Mouse (Mus musculus): ENCODE measurements around the gene Fam69b. TPM values are rescaled to one million over a fixed set of nuclear protein-coding genes. Genes with fewer than 3 reads are reported as not detected.

Gene Fam69b
- total RNA-seq, 1 experiment from 2014 or later, result not detected

DNA sequence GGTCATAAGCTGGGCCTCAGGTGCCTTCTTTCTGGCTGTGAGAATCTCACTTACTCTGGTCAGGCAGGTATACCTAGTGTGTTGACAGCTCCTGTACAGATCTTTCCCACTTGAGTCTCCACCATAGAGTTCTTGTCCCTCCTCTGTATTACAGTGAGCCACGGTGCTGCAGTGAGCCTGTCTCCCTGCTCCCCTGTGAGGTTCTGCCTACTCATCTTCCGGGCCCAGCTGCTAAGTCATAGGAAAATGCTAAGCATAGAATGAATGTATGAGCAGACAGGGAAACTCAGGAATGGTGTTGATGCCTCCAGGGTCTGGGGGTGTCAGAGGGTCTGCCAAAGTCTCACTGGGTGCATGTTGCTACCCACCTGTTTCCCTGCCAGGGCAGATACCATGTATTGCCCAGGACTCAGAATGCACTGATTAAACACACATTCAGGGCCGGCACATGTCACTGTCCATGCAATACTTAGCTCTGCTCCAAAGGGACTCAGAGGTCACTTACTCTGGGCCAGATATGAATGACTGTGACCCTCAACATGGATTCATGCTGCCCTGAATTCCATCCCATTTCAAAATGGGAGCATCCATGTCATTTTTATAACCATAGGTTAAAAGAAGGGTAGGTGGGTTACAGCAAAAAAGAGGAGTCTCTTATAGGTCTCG, 12.7 kb upstream of the Fam69b start:
- no peak for ATAC-seq (replicated peaks; ENCODE audit: insufficient number of reproducible peaks, low FRiP score, low TSS enrichment, poor library complexity, severe bottlenecking)

DNA sequence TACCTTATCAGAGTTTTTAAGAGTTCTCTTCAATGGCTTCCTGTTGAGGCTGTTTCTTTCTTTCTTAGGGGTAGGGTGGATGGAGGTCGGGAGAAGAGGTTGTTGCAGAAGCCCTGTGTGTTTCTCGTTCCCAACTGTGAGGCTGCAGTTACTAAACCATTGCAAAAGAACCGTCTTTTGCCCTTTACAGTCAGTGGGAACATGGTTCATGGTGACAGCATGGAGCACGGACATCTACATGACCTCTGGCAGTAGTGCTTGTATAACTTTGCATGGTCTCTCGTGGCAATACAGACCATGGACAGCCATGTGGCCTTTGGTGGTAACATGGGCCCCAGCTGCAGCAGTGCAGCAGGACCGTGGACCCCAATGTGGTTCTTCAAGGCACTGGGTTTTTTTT, 10.9 kb upstream of the Fam69b start:
- ATAC-seq (replicated peaks; ENCODE audit: insufficient number of reproducible peaks, low FRiP score, low TSS enrichment, poor library complexity, severe bottlenecking), result no peak

DNA sequence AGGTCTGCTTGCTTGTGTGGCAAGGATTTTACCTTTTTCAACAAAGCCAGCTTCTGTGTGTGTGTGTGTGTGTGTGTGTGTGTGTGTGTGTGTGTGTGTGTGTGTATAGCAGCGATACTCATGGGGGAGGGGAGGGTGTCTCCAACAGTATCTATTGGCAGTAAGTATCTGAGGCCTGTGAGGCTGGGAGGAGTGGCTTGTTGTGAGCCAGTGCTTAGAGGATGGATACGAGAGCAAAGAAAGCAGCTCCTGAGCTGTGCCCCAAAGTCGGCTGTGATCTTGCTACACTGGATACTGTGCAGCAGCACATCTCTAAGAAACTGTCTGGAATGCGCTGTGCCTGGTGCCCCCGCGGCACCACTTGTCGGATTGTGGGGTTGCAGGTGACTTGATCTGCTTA, 10.3 kb upstream of the Fam69b start:
- ATAC-seq (replicated peaks; ENCODE audit: insufficient number of reproducible peaks, low FRiP score, low TSS enrichment, poor library complexity, severe bottlenecking), result no peak

DNA sequence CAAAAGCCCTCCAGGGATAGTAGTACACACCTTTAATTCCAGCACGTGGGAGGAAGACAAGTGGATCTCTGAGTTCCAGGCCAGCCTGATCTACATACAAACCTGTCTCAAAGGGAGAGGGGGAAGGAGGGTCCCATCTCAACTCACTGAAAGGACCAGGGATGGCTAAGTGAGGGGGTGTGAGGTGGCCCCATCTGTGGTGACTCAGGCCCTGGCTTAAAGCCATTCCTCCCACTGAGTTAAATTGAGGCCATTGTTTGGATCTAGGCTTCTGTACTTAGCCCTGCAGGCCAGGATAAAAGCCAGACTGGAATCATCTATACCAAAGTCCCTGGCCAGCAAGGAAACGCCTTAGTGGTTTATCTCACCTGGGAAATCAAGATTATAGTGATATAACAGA, 7.0 kb upstream of the Fam69b start:
- ATAC-seq (replicated peaks; ENCODE audit: insufficient number of reproducible peaks, low FRiP score, low TSS enrichment, poor library complexity, severe bottlenecking), result no peak

DNA sequence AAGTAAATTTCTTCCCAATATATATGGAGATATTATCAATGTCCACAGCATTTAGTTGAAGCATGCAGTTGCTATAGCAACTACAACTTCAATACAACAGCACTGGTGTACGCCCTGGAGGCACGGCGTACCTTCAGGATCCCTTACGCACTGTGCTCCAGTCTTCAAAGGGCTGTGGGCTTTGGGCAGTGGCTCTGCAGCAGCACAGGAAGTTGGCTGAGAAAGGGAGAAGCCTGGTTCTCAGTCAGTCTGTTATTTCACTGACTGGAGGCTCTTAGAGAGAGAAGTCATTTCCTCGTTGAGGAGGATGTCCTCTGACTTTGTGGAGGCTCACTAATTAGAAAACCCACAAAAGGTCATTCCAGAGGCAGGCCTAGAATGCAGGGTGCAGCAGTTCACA, 5.3 kb upstream of the Fam69b start:
- peak; percentile 51 for ATAC-seq (replicated peaks; ENCODE audit: insufficient number of reproducible peaks, low FRiP score, low TSS enrichment, poor library complexity, severe bottlenecking)

DNA sequence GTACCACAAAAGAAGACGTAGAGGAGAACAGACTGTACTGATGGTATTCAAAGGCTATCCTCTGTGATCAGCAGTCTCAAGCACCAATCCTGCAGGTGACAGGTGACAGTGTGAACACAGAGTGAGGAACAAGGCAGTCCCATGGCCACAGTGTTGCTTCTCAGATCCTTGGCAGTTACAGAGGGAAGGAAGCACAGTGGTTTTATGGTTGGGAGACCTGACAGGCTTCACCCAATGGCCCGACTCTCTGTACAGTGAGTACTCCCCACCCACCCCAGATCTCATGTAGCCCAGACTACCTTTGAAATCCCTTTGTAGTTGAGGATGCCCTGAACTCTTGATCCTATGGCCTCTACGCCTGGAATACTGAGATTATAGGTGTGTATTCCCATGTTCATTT, 2.8 kb upstream of the Fam69b start:
- ATAC-seq (replicated peaks; ENCODE audit: insufficient number of reproducible peaks, low FRiP score, low TSS enrichment, poor library complexity, severe bottlenecking), result no peak

DNA sequence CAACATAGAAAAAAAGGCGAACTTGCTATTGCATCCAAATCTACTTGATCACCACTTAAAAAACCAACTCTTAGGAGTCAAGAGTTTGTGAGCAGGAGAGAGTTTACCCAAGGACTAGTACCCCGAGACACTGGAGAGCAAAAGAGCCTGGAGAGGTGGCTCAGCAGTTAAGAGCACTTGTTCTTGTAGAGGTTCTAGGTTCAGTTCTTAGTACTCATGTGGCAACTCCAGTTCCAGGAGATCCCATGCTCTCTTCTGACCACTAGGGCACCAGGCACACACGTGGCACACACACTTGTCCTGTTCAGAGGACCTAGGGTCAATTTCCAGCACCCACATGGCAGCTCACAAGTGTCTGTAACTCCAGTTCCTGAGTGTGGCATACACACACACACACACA, 2.2 kb upstream of the Fam69b start:
- no peak for ATAC-seq (replicated peaks; ENCODE audit: insufficient number of reproducible peaks, low FRiP score, low TSS enrichment, poor library complexity, severe bottlenecking)

DNA sequence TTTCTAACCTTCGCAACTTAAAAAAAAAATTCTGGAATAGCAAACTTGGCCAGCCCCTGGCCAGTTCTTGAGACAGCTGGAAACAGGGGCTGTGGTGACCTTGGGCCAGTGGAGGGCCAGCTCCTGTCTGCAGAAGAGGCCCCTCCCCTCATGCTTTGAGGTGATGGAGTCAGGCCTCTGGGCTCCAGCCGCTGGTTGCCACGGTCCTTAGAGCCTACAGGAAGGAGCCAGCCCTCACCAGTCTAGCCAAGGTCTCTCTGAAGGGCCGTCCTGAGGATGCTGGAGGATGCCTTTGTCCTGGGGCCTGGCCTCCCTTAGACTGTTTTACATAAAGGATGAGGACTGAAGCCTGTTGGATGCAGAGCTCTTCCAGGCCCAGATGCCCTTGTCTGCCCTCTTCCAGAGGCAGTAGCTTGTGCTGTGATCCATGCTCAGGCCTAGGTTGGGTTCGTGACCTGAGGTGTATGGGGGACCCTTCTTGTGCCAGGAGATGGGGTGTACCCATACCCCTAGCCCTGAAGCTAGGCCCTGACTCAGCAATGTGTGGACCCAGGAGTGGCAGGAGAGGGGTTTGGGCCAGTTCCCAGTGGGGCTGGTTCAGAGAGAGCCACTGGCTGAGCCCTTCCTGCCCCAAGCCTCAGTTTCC, 658 bp downstream of the Fam69b start:
- ATAC-seq (replicated peaks; ENCODE audit: insufficient number of reproducible peaks, low FRiP score, low TSS enrichment, poor library complexity, severe bottlenecking), result no peak

DNA sequence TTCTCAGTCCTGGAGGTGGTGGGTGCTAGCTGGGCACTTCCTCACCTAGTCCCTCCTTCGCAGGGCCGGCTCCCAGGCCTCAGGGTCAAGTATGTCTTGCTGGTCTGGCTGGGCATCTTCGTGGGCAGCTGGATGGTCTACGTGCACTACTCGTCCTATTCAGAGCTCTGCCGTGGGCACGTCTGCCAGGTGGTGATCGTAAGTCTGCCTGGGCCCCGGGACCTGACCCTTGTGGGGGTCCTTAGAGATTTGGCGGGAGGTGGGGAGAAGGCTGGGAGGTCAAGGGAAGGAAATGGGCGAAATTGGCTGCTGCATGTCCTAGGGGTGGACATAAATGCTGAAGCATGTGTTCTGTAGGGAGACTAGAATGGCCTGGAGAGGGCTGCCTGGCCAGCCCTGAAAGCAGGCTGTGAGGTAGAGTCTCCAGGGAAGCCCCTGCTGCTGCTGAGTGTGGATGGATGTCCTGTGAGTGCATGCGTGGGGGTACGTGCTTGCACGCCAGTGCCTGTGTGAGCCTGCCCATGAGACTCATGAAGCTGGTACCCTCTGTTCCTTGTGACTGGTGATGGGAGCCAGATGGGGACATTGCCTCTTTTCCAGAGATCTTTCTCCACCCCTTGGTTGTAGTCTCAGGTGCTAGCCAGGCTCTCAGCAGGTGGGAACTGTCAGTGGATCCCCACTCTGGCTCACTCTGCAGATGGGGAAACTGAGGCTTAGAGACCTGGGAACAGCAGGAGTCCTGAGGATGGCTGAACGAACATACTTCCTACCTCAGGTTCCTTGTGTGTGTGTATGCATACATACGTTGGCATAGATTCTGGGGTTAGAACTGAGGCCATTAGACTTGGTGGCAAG, 4.5 kb downstream of the Fam69b start:
- no peak for ATAC-seq (replicated peaks; ENCODE audit: insufficient number of reproducible peaks, low FRiP score, low TSS enrichment, poor library complexity, severe bottlenecking)

DNA sequence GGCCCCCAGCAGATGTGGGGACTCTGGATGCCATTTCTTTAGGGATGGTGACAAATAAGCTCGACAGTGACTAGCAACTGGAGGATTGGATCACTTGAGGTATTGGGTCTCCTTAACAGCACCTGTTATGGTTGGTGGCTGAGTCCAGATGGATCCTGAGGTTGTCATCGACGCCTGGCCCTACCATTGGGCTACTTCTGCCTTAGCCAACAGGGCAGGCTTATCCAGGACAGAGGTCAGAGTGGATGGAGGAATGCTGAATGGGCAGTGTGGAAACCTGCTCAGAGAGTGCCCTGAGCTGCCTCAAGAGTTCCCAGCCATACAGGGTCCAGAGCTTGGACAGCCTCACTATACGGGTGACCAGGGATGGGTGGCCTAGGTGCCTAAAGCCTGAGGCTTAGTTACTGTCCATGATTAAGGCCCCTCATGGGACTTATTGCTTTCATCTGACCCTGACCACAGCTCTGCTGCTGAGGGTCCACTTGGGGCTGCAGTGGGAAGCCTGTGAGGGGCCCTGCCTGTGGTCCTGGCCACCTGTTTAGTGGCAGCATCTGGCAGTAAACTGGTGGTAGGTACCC, 5.8 kb downstream of the Fam69b start:
- no peak for ATAC-seq (replicated peaks; ENCODE audit: insufficient number of reproducible peaks, low FRiP score, low TSS enrichment, poor library complexity, severe bottlenecking)

DNA sequence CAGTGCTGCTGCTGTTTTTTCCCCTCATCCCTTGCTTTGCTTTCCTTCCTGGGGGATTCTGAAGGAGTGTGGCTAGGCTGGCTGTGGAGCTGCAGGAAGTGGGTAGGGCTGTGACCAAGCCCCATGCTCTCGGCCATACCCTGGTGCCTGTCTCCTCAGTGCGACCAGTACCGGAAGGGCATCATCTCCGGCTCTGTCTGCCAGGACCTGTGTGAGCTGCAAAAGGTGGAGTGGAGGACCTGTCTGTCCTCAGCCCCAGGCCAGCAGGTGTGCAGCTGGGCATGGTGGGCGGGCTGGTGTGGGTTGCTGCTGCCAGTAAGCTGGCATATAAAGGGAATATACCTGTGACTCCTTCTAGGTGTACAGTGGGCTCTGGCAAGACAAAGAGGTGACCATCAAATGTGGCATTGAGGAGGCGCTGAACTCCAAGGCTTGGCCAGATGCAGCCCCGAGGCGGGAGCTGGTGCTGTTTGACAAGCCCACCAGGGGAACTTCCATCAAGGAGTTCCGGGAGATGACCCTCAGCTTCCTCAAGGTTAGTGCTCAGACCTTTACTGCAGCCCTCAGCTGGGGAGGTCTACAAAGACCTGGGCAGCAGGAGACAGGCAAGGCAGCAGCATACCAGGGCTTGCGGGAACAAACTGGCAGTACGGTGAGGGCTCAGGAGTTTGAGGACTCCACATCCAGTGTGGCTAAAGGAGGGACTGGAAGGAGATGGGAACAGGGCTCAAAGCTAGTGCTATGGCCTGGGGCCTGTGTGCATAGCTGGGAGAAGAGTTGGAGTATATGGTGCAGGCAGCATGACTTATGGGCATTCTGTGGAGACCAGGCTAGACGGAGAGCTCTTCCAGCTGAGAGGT, 6.6 kb downstream of the Fam69b start:
- ATAC-seq (replicated peaks; ENCODE audit: insufficient number of reproducible peaks, low FRiP score, low TSS enrichment, poor library complexity, severe bottlenecking), result no peak

DNA sequence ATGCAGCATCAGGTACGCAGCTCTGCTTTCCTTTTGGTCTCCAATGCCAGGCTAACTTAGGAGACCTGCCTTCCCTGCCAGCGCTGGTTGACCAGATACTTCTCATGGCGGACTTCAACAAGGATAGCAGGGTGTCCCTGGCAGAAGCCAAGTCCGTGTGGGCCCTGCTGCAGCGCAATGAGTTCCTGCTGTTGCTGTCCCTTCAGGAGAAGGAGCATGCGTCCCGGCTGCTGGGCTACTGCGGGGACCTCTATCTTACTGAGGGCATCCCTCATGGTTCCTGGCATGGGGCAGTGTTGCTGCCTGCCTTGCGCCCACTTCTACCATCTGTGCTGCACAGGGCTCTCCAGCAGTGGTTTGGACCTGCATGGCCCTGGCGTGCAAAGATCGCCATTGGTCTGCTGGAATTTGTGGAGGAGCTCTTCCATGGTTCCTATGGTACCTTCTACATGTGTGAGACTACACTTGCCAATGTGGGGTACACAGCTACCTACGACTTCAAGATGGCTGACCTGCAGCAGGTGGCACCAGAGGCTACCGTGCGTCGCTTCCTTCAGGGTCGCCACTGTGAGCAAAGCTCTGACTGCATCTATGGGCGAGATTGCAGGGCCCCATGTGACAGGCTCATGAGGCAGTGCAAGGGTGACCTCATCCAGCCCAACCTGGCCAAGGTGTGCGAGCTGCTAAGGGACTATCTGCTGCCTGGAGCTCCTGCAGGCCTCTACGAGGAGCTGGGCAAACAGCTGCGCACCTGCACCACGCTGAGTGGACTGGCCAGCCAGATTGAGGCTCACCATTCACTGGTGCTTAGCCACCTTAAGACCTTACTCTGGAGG, 7.5 kb downstream of the Fam69b start:
- ATAC-seq (replicated peaks; ENCODE audit: insufficient number of reproducible peaks, low FRiP score, low TSS enrichment, poor library complexity, severe bottlenecking), result no peak

DNA sequence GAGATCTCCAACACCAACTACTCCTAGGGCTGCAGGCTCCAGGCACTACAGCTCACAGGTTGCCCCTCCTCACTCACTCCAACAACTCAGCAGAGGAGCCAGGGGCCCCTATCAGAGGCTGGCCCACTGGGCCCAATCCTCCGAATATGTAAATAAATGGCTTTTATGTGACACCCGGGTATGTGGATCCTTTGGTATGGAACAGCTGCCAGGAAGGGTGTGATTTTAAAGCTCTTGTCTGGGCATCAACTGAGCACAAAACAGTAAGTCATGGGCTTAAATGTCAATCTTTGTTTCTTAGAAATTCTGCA, 8.0 kb downstream of the Fam69b start:
- ATAC-seq (replicated peaks; ENCODE audit: insufficient number of reproducible peaks, low FRiP score, low TSS enrichment, poor library complexity, severe bottlenecking), result no peak

DNA sequence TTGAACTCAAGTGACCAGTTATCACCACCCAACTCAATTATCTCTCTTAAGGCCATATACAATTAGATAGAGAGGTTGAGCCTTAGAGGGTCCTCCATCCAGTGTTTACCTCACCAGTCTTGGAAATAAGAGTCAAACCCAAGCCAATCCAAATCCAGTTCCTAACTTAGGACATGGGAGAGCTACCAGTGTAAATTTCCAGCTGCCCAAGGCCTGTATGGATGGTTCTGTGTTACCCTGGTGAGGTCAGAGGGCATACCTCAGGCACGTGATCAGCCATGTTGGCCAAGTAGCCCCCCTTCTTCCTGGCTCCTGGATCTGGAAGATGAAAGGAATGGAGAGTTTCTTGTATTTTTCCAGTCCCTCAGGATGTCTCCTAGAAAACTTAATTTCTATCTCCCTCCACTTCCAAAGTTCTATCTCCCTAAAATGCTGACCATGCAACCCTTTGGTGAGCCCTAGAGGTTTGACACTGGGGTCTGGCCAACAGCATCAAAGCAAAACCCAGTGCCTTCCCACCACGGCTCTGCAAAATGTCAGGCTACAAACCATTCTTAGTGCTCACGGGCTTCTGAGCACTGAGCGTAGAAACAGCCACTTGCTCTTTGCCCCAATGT, 9.2 kb downstream of the Fam69b start:
- ATAC-seq (replicated peaks; ENCODE audit: insufficient number of reproducible peaks, low FRiP score, low TSS enrichment, poor library complexity, severe bottlenecking), result no peak

DNA sequence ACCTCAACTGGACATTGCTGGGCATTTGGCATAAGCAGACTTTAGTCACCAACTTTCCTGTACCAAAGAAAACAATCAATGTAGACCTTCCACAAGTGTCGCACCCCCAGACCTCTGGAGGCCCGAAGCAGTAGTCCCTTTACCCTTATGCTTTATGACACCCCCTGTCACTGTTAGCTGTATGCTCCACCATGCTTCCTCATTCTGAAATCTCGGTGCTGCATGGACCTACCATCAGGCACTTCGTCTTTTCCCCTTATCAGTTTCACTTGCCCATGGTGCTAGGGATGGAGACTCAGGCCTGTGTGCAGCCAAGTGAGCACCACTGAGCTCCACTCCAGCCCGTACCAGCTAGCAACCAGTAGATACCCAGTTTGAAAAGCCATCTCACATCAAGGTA, 9.8 kb downstream of the Fam69b start:
- no peak for ATAC-seq (replicated peaks; ENCODE audit: insufficient number of reproducible peaks, low FRiP score, low TSS enrichment, poor library complexity, severe bottlenecking)

DNA sequence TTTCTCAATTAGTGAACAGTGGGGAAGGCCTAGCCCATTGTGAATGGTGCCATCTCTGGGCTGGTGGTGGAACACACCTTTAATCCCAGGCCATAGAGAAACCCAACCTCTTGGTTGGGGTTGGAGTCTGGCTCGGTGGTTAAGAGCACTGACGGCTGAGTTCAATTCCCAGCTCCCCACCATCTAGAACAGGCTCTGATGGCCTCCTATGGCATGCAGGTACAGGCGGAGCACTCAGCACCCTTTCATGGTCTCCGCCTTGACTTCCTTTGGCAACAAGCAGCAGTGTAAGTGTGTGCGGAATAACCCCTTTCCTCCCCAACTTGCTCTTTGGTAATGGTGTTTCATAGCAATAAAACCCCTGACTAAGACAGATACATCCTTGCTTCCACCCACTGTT, 10.3 kb downstream of the Fam69b start:
- ATAC-seq (replicated peaks; ENCODE audit: insufficient number of reproducible peaks, low FRiP score, low TSS enrichment, poor library complexity, severe bottlenecking), result no peak

DNA sequence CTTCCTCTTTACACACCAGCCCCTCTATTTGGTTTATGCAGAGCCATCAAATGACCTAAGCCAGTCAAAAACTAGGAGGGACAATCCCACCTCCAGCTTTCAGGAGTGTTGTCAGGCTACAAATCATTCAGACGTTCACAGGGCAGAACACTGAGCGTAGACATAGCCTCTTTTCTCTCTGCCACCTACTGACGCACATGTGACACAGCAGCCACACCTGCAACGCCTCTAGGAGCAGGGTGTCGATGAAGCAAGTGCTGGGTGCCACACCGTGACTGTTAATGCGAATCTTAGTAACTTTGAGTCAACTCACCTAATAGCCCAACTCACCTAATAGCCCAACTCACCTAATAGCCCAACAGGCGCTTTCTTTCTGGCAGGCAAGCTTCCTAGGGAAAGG, 10.8 kb downstream of the Fam69b start:
- ATAC-seq (replicated peaks; ENCODE audit: insufficient number of reproducible peaks, low FRiP score, low TSS enrichment, poor library complexity, severe bottlenecking), result no peak

Measured in monocyte, adult 5-6 weeks (primary cell).